ENCODE assay signal across 9 mouse cellular contexts in genomic region chr7:100930619-100931315, GRCm38 (mm10). TPM values are rescaled to one million over a fixed set of nuclear protein-coding genes. Genes with fewer than 3 reads are reported as not detected.
DNase-seq lines count a peak whose midpoint lies in the region; ATAC-seq lines count a peak whose summit lies in the region.
"Had no signal": no experiment of that assay in that cellular context is flagged by ENCODE, and none has a peak within 500 bp of the region (broad histone marks: within the 10 kb centered on the region; RNA-seq: fewer than 3 reads in every experiment).

No protein-coding gene starts in this region.

- H3K4me2 ChIP-seq in midbrain, embryonic 13.5 days (replicated peaks) = peak overlapping the region; percentile 81

- intact Hi-C loops in gastrocnemius, postnatal 14 days (cut with DNase I; ENCODE audit: low total_unique reads) = no loop called here
- intact Hi-C loops in heart, postnatal 10 days (cut with DNase I) = no loop called here

- peak overlapping the region; percentile 85 for H3K4me3 ChIP-seq in limb, embryonic 10.5 days
- peak overlapping the region; percentile 53 for H3K4me3 ChIP-seq in midbrain, embryonic 13.5 days (replicated peaks)

- H3K27me3 ChIP-seq in limb, embryonic 10.5 days (ENCODE audit: low read depth, poor library complexity, severe bottlenecking) = no peaks in the 10 kb centered on the region
- H3K27me3 ChIP-seq in midbrain, embryonic 13.5 days = peaks cover 64% of the 10 kb centered on the region

- no peak for ATAC-seq in midbrain, embryonic 13.5 days

- H3K36me3 ChIP-seq in limb, embryonic 10.5 days = peaks cover 31% of the 10 kb centered on the region
- no peaks in the 10 kb centered on the region for H3K36me3 ChIP-seq in midbrain, embryonic 13.5 days
- H3K36me3 ChIP-seq: G1E had no signal

- H3K9me3 ChIP-seq in limb, embryonic 10.5 days (replicated peaks) = no peaks in the 10 kb centered on the region
- no peaks in the 10 kb centered on the region for H3K9me3 ChIP-seq in midbrain, embryonic 13.5 days

- H3K4me1 ChIP-seq in limb, embryonic 10.5 days = peaks cover 66% of the 10 kb centered on the region
- H3K4me1 ChIP-seq in midbrain, embryonic 13.5 days (replicated peaks) = peaks cover 63% of the 10 kb centered on the region

- WGBS in limb, embryonic 10.5 days = 3% methylated on average over 53 of the region's 53 CpGs
- WGBS in midbrain, embryonic 13.5 days = 4% methylated on average over 52 of the region's 53 CpGs

- peak overlapping the region; percentile 77 for H3K9ac ChIP-seq in midbrain, embryonic 13.5 days (replicated peaks)

- peak overlapping the region; percentile 97 for H3K27ac ChIP-seq in limb, embryonic 10.5 days
- H3K27ac ChIP-seq in midbrain, embryonic 13.5 days = no peak overlapping the region

- peak; percentile 66 for DNase-seq in gastrocnemius, postnatal 14 days
- DNase-seq in gastrocnemius, adult 8-10 months (ENCODE audit: low spot score in 2 of 2) = no peak
- DNase-seq in embryo, embryonic 9.5 days (ENCODE audit: extremely low spot score) = peak; percentile 79
- peak; percentile 81 for DNase-seq in heart, postnatal 10 days
- peak; percentile 83 for DNase-seq in limb, embryonic 10.5 days (ENCODE audit: low spot score)
- no peak for DNase-seq in cerebellum, adult 11 months
- no peak for DNase-seq in spleen, postnatal 4 days (ENCODE audit: low spot score in 2 of 2)

RNA-seq across cellular contexts. Expression of gene Arhgef17, which starts 1.1 kb away (rescaled TPM):
- total RNA-seq in gastrocnemius, postnatal 14 days (2021) = 10 to 100 TPM; 21.9 to 25.7 TPM
- total RNA-seq in gastrocnemius, adult 8-10 months (2022) = 10 to 100 TPM; 33.5 to 44.3 (median 38.1) TPM
- 10 to 100 TPM; 32.9 to 41.2 TPM for total RNA-seq in heart, postnatal 10 days (2021)
- polyA plus RNA-seq in limb, embryonic 10.5 days (2016; fragmentation: Nextera tagmentation; extraction: Ambion mirVana) = 9.6 and 11.0 TPM in 2 replicates
- 5.8 and 5.9 TPM in 2 replicates for polyA plus RNA-seq in midbrain, embryonic 13.5 days (2015; fragmentation: Nextera tagmentation; extraction: Ambion mirVana)

RNA-seq across cellular contexts. Expression of gene P2ry6, which starts 43.7 kb away (rescaled TPM):
- total RNA-seq in gastrocnemius, postnatal 14 days (2021) = 1 to 10 TPM; 1.6 to 2.1 TPM
- total RNA-seq in gastrocnemius, adult 8-10 months (2022) = 1 to 10 TPM in 2 of 4 experiments, under 1 TPM in 2; 0.53 to 1.2 (median 0.94) TPM
- total RNA-seq in heart, postnatal 10 days (2021) = 1 to 10 TPM; 3.7 to 3.9 TPM
- 1.1 and 1.6 TPM in 2 replicates for polyA plus RNA-seq in limb, embryonic 10.5 days (2016; fragmentation: Nextera tagmentation; extraction: Ambion mirVana)
- polyA plus RNA-seq in midbrain, embryonic 13.5 days (2015; fragmentation: Nextera tagmentation; extraction: Ambion mirVana) = 1.9 and 2.7 TPM in 2 replicates

Comparison
In these comparisons a context has a peak if more than half of its experiments do, and no peak if none do; other contexts are left out.
1. DNase-seq: peak in gastrocnemius, postnatal 14 days (single experiment), embryo, embryonic 9.5 days (single experiment), heart, postnatal 10 days (2 of 2) and limb, embryonic 10.5 days (single experiment); none in gastrocnemius, adult 8-10 months (0 of 2), cerebellum, adult 11 months (single experiment) and spleen, postnatal 4 days (0 of 2).